Mouse (Mus musculus) hindbrain, postnatal 0 days (tissue): ENCODE measurements around the gene Kifc1. TPM values are rescaled to one million over a fixed set of nuclear protein-coding genes. Genes with fewer than 3 reads are reported as not detected.

Experiments used
- ATAC-seq: fragments of 200-750 bp; cut with Nextera tagmentation; 2 replicates; pipeline ENCODE4 v1.8.0; 2017; ENCODE audit warnings: mild to moderate bottlenecking, moderate TSS enrichment, moderate library complexity
- DNase-seq: peaks from one replicate; pipeline ENCODE4 v3.0.0-alpha.2; 2015; ENCODE audit warnings: low spot score
- H3K27ac ChIP-seq: fragments of 300-500 bp; sonication (generic); 2 replicates; pipeline ENCODE4 v1.5.1; 2014; ENCODE audit warnings: mild to moderate bottlenecking
- H3K27me3 ChIP-seq: fragments of 300-500 bp; sonication (generic); 2 replicates; pipeline ENCODE4 v1.6.1; 2014; ENCODE audit warnings: low read length, mixed read lengths; ENCODE audit not compliant: insufficient read depth
- H3K36me3 ChIP-seq: fragments of 300-500 bp; sonication (generic); 2 replicates; pipeline ENCODE4 v1.6.1; 2014; ENCODE audit warnings: low read length, mixed read lengths; ENCODE audit not compliant: insufficient read depth
- H3K4me1 ChIP-seq: fragments of 300-500 bp; sonication (generic); 2 replicates; pipeline ENCODE4 v1.6.1; 2014; ENCODE audit warnings: antibody characterized with exemption, low read length, mixed read lengths; ENCODE audit not compliant: insufficient read depth
- H3K4me2 ChIP-seq: fragments of 300-500 bp; sonication (generic); 2 replicates; pipeline ENCODE4 v1.6.1; 2014; ENCODE audit warnings: low read depth, mild to moderate bottlenecking, low read length, moderate library complexity, mixed read lengths
- H3K4me3 ChIP-seq: fragments of 300-500 bp; sonication (generic); 2 replicates; pipeline ENCODE4 v1.5.1; 2014; ENCODE audit warnings: low read length
- H3K9ac ChIP-seq: fragments of 300-500 bp; sonication (generic); replicated peaks from 2 replicates; pipeline ENCODE4 v1.6.1; 2014; ENCODE audit warnings: mild to moderate bottlenecking, low read length, moderate library complexity, mixed read lengths
- H3K9me3 ChIP-seq: fragments of 300-500 bp; sonication (generic); 2 replicates; pipeline ENCODE4 v1.6.1; 2016; ENCODE audit warnings: low read length, mixed read lengths
- CTCF ChIP-seq: IDR thresholded peaks from 2 replicates; pipeline ENCODE4 v1.5.1; 2016; ENCODE audit warnings: antibody characterized with exemption, control low read depth, low read depth
- WGBS: fragments of 180-500 bp; shearing (Covaris S2); extraction: QIAGEN DNeasy Blood & Tissue Kit; methylation state at CpG from one replicate; pipeline ENCODE4 v1.1.7; 2014; 5-methylcytosine and 5-hydroxymethylcytosine counted together
- polyA plus RNA-seq: library from polyadenylated mRNA; unstranded; fragments of >200 nt; fragmentation: Nextera tagmentation; extraction: Ambion mirVana; gene quantifications from 2 replicates; pipeline ENCODE4 v1.2.1, GENCODE M21; 2015
- total RNA-seq: library from RNA; depleted of rRNA; stranded (reverse); fragments of >200 nt; gene quantifications from 2 replicates; pipeline ENCODE4 v1.2.3, GENCODE M21; 2014

Kifc1 gene
- total and polyA plus RNA-seq, 2 experiments from 2014 or later = 2.0 to 5.8 TPM

DNA sequence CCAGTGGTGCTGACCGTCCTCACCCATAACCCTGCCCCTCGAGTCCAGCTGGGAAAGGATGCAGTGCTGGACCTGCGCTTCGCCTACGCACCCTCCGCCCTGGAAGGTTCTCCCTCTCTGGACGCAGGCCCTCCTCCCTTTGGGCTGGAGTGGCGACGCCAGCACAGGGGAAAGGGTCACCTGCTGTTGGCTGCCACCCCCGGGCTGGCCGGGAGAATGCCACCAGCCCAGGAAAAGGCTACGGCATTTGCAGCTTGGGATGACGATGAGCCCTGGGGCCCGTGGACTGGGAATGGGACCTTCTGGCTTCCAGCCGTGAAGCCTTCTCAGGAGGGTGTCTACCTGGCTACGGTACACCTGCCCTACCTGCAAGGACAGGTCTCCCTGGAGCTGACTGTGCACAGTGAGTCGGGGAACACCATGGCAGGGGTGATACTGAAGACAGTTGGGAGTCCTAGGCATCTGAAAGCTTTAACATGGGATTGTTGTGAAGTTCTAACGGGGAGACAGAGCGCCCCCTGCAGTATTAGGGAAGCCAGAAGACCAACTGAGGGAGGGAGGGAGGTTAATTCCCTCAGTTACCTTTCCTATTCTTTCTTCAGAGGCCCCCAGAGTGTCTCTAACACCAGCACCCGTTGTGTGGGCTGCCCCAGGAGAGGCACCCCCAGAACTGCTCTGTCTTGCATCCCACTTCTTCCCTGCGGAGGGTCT lies 35.1 kb upstream of the Kifc1 start:
- no peak overlapping the region for H3K27ac ChIP-seq
- WGBS = 84% methylated on average over 21 of the region's 21 CpGs
- peak; percentile 21; the same call in 1 of the 2 replicates for TF ChIP-seq CTCF

DNA sequence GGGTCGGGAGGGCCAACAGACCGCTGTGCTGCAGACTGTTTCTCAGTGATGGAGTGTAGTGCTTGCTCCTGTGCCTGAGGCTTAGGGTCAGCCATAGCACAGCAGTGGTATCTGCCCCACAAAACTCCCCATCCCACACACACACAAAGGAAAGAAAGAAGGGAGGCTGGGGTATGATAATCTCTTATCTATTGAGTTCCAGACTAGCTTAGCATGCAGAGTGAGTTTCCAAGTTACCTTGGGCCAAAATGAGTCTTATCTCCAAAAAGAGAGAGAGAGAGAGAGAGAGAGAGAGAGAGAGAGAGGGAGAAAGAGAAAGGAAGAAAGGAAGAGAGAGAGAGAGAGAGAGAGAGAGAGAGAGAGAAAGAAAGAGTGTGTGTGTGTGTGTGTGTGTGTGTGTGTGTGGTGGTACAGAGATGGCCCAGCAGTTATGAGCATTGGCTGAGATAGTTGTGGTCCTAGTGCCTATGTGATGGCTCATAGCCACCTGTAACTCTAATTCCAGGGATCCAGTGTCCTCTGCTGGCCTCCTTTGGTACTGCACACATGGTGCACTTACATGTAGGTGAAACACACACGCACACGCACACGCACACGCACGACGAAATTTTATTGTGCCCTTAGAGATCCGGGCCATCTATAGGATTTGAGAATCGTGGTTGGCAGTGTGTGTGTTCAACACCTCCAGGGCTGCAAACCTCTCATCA lies 34.3 kb upstream of the Kifc1 start:
- TF ChIP-seq CTCF = peak; percentile 72

More for the DNA sequence above, 35.1 kb upstream of the Kifc1 start:
- no peaks in the 10 kb centered on the region for H3K9me3 ChIP-seq
- H3K4me2 ChIP-seq = no peak overlapping the region
- H3K27me3 ChIP-seq = no peaks in the 10 kb centered on the region
- no peak overlapping the region for H3K4me3 ChIP-seq
- H3K36me3 ChIP-seq = peaks cover 7% of the 10 kb centered on the region; the same call in 1 of the 2 replicates
- no peaks in the 10 kb centered on the region for H3K4me1 ChIP-seq
- ATAC-seq (no peak), DNase-seq (no peak)
- H3K9ac ChIP-seq = no peak overlapping the region

DNA sequence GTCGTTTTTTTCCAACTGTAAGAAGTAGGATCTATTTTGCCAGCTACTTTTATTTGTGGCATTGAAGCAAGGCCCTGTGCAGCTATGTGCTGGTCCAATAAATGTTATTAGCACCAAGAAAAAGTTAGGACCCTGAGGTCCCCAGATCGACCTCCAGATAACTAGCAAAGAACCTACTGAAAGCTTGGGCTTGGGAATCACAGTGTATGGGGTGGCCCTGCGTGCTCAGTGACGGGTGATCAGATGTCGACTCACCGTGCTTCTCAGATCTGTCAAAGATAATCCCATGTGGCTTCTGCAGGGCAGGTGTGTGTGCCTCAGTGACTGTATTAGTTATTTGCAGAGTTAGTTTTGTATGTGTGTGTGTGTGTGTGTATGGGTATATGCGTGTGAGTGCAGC lies 30.9 kb upstream of the Kifc1 start:
- no peak overlapping the region for H3K27ac ChIP-seq
- H3K4me2 ChIP-seq = no peak overlapping the region
- H3K36me3 ChIP-seq = no peaks in the 10 kb centered on the region
- no peak overlapping the region for H3K9ac ChIP-seq
- 86% methylated on average over 7 of the region's 7 CpGs for WGBS
- H3K4me1 ChIP-seq = 0 out of 2 replicates have a peak, but pooled peaks cover 5% of the 10 kb centered on the region
- no peaks in the 10 kb centered on the region for H3K9me3 ChIP-seq
- ATAC-seq = no peak
- H3K27me3 ChIP-seq = no peaks in the 10 kb centered on the region
- H3K4me3 ChIP-seq = no peak overlapping the region
- no peak for DNase-seq
- TF ChIP-seq CTCF = no peak

More for the DNA sequence above, 34.3 kb upstream of the Kifc1 start:
- Histone ChIP-seq H3K4me2 (no peak overlapping the region), H3K4me3 (no peak overlapping the region), H3K36me3 (peaks cover 7% of the 10 kb centered on the region; the same call in 1 of the 2 replicates), H3K4me1 (no peaks in the 10 kb centered on the region), H3K9ac (no peak overlapping the region), H3K27me3 (no peaks in the 10 kb centered on the region), H3K9me3 (no peaks in the 10 kb centered on the region), H3K27ac (no peak overlapping the region)
- WGBS = 77% methylated on average over 10 of the region's 10 CpGs
- DNase-seq = peak; percentile 53
- ATAC-seq = no peak

DNA sequence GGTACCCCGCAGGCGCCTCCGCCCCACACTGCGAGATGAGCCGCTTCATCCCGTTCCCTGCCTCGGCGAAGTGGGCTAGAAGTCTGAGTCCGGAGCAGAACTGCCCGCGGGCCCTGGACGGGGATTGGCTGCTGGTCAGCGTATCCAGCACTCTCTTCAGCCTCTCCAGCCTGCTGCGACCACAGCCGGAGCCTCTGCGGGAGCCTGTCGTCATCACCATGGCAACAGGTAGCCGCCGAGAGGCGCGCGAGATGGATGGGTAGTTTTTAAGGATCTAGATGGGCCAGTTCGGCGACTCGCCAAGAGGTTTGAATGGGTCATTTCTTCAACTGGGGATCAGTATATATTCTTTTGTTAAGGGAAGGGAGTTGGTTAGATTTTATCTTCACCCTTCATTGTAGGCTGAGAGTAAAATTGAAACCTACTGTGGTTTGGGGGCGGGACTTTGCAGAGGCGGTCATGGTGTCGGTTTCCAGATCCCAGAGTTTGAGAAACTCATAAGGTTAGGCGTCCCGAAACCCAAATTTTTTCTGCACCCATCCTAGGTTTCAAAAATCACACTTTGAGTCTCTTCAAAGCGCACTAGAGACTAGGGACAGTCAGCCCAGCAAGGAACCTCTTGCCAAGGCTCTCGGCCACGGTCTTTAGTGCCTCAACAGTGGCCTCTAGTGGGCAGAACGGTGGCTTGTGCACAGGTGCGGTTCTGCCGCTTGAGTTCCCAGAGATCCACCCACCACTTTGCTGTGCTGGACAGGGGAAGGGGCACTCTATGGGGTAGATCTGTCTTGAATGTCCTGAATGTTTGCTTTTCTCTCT lies 30.0 kb upstream of the Kifc1 start:
- Histone ChIP-seq H3K27me3 (no peaks in the 10 kb centered on the region), H3K27ac (peak overlapping the region; percentile 59), H3K4me2 (peak overlapping the region; percentile 74), H3K4me1 (0 out of 2 replicates have a peak, but pooled peaks cover 5% of the 10 kb centered on the region), H3K4me3 (peak overlapping the region; percentile 48), H3K36me3 (no peaks in the 10 kb centered on the region), H3K9me3 (no peaks in the 10 kb centered on the region), H3K9ac (peak overlapping the region; percentile 52)
- DNase-seq (peak; percentile 86), ATAC-seq (peak; percentile 27; the same call in 1 of the 2 replicates)
- 2% methylated on average over 36 of the region's 36 CpGs for WGBS
- TF ChIP-seq CTCF = peak; percentile 87

DNA sequence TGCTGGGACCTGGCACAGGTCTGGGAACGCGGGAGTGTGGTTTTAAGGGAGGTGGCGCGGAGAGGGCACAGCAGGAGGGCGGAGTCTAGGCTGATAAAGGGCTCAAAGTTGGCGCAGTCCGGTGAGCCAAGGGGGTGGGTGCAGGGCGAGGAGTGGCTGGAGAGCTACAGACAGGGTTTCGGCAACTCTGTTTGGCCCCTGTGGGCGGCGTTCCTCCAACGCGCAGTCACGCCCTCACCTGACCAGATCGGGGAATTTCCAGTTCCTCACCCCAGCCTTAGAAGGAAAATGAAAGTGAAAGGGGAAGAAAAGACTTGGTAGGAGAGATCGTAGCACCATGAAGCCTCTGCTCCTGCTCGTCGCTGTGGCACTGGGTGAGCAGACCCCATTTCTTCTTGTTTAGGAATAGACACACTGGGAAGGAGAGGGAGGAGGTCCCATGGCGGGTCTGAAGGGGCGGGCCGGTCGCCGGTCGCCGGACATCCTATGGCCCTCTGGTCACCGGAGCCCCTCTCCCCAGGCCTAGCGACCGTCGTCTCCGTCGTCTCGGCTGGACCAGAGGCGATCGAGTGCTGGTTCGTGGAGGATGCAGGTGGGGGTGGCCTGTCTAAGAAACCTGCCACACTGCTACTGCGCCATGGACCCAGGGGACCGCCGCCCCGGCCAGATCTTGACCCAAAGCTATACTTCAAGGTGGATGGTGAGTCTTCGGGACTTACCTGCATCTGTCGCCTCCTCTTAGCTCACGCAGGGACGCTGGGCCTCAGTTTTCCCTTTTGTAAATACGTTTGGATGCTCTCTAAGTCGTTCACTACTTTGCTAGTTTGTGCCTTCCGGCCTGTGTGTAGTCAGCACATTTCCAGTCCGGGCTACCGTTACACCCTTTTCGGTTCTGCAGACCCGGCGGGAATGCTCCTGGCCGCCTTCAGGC lies 29.2 kb upstream of the Kifc1 start:
- H3K4me3 ChIP-seq = peak overlapping the region; percentile 48
- whole genome bisulfite sequencing = 3% methylated on average over 52 of the region's 52 CpGs
- H3K27me3 ChIP-seq = no peaks in the 10 kb centered on the region
- peaks cover 2% of the 10 kb centered on the region; the same call in 1 of the 2 replicates for H3K36me3 ChIP-seq
- H3K9ac ChIP-seq = peak overlapping the region; percentile 52
- DNase-seq (peak; percentile 51), ATAC-seq (no peak)
- TF ChIP-seq CTCF = peak; percentile 47
- no peaks in the 10 kb centered on the region for H3K9me3 ChIP-seq
- H3K4me1 ChIP-seq = 0 out of 2 replicates have a peak, but pooled peaks cover 5% of the 10 kb centered on the region
- H3K4me2 ChIP-seq = peak overlapping the region; percentile 74
- H3K27ac ChIP-seq = peak overlapping the region; percentile 59
